Mouse (Mus musculus) midbrain, embryonic 11.5 days (tissue): Measurements from ENCODE around the gene Psma7. TPM values are rescaled to one million over a fixed set of nuclear protein-coding genes. Genes with fewer than 3 reads are reported as not detected.

ENCODE experiments used
- ATAC-seq: fragments of 200-750 bp; cut with Nextera tagmentation; 2 replicates; pipeline ENCODE4 v1.8.0; 2017; ENCODE audit warnings: moderate TSS enrichment, moderate library complexity; ENCODE audit not compliant: low FRiP score
- DNase-seq: peaks from one replicate; pipeline ENCODE4 v3.0.0; 2015; ENCODE audit warnings: low spot score; ENCODE audit errors: missing footprints
- H3K27ac ChIP-seq: fragments of 300-500 bp; sonication (generic); 2 replicates; pipeline ENCODE4 v1.5.1; 2014; ENCODE audit warnings: low read depth, low read length
- H3K27me3 ChIP-seq: fragments of 300-500 bp; sonication (generic); 2 replicates; pipeline ENCODE4 v1.6.1; 2014; ENCODE audit warnings: mild to moderate bottlenecking, low read length, moderate library complexity, mixed read lengths; ENCODE audit not compliant: control insufficient read depth, insufficient read depth
- H3K36me3 ChIP-seq: fragments of 300-500 bp; sonication (generic); 2 replicates; pipeline ENCODE4 v1.6.1; 2014; ENCODE audit warnings: mild to moderate bottlenecking, low read length, moderate library complexity, mixed read lengths; ENCODE audit not compliant: control insufficient read depth, insufficient read depth
- H3K4me1 ChIP-seq: fragments of 300-500 bp; sonication (generic); 2 replicates; pipeline ENCODE4 v1.6.1; 2014; ENCODE audit warnings: low read length; ENCODE audit not compliant: control insufficient read depth, insufficient read depth
- H3K4me2 ChIP-seq: fragments of 300-500 bp; sonication (generic); 2 replicates; pipeline ENCODE4 v1.6.1; 2014; ENCODE audit warnings: mild to moderate bottlenecking, moderate library complexity
- H3K4me3 ChIP-seq: fragments of 300-500 bp; sonication (generic); 2 replicates; pipeline ENCODE4 v1.5.1; 2014; ENCODE audit warnings: low read depth, low read length
- H3K9ac ChIP-seq: fragments of 300-500 bp; sonication (generic); 2 replicates; pipeline ENCODE4 v1.6.1; 2014; ENCODE audit warnings: low read length
- H3K9me3 ChIP-seq: fragments of 300-500 bp; sonication (generic); 2 replicates; pipeline ENCODE4 v1.6.1; 2016; ENCODE audit warnings: low read length; ENCODE audit not compliant: control insufficient read depth
- WGBS: fragments of 180-500 bp; shearing (Covaris S2); extraction: QIAGEN DNeasy Blood & Tissue Kit; methylation state at CpG from one replicate; pipeline ENCODE4 v1.1.7; 2014; 5-methylcytosine and 5-hydroxymethylcytosine counted together
- polyA plus RNA-seq: library from polyadenylated mRNA; unstranded; fragments of >200 nt; fragmentation: Nextera tagmentation; extraction: Ambion mirVana; gene quantifications from 2 replicates; pipeline ENCODE4 v1.2.1, GENCODE M21; 2014

Gene Psma7
- polyA plus RNA-seq, 1 experiment from 2014 or later = 701 TPM

GRCm38 (mm10) chr2:180047980-180048635 lies 5.9 kb upstream of the Psma7 start:
- H3K4me1 ChIP-seq = peaks cover 8% of the 10 kb centered on the region
- H3K9ac ChIP-seq = no peak overlapping the region
- ATAC-seq (no peak), DNase-seq (no peak)
- WGBS = 95% methylated on average over 18 of the region's 18 CpGs
- H3K4me2 ChIP-seq = no peak overlapping the region
- no peaks in the 10 kb centered on the region for H3K9me3 ChIP-seq
- no peak overlapping the region for H3K4me3 ChIP-seq
- no peaks in the 10 kb centered on the region for H3K36me3 ChIP-seq
- H3K27me3 ChIP-seq = no peaks in the 10 kb centered on the region
- no peak overlapping the region for H3K27ac ChIP-seq

GRCm38 (mm10) chr2:180047580-180047979 lies 5.3 kb upstream of the Psma7 start:
- DNase-seq (no peak), ATAC-seq (no peak)
- Histone ChIP-seq H3K36me3 (no peaks in the 10 kb centered on the region), H3K27me3 (no peaks in the 10 kb centered on the region), H3K4me2 (no peak overlapping the region), H3K4me1 (peaks cover 8% of the 10 kb centered on the region), H3K4me3 (no peak overlapping the region), H3K9me3 (no peaks in the 10 kb centered on the region), H3K9ac (no peak overlapping the region), H3K27ac (no peak overlapping the region)
- 87% methylated on average over 3 of the region's 3 CpGs for WGBS

DNA sequence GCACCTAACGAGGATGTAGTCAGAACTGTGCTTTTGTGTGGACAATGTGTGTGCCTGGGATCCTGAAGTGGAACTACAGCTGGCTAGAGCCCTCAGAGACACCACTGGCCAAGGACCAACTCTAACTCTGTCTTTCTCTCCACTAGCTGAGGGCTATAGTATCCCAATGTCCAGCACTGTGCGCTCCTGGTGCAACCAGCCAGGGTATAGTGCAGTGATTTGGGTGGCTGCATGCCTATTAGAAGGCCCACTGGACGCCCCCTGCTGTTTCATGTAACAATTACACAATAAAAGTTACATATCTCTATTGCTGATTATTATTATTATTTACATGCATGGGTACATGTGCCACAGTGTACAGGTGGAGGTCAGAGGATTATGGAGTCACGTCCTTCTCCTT lies 3.0 kb upstream of the Psma7 start:
- WGBS = 64% methylated on average over 4 of the region's 4 CpGs
- Histone ChIP-seq H3K27ac (no peak overlapping the region), H3K27me3 (no peaks in the 10 kb centered on the region), H3K4me2 (no peak overlapping the region), H3K9ac (no peak overlapping the region), H3K9me3 (no peaks in the 10 kb centered on the region), H3K36me3 (no peaks in the 10 kb centered on the region), H3K4me1 (peaks cover 19% of the 10 kb centered on the region), H3K4me3 (no peak overlapping the region)
- ATAC-seq (no peak), DNase-seq (no peak)

- no peaks in the 10 kb centered on the region for H3K27me3 ChIP-seq
- H3K9me3 ChIP-seq = no peaks in the 10 kb centered on the region
- peak overlapping the region; percentile 90 for H3K27ac ChIP-seq
- ATAC-seq (peak; percentile 60), DNase-seq (peak; percentile 96)
- peaks cover 8% of the 10 kb centered on the region for H3K36me3 ChIP-seq
- H3K4me3 ChIP-seq = peak overlapping the region; percentile 98
- WGBS = under 1% methylated on average over 50 of the region's 66 CpGs
- peaks cover 20% of the 10 kb centered on the region for H3K4me1 ChIP-seq
- H3K9ac ChIP-seq = peak overlapping the region; percentile 80
- H3K4me2 ChIP-seq = peak overlapping the region; percentile 81
These were observed 754 bp upstream of the Psma7 start for GRCm38 (mm10) chr2:180042858-180043515.

GRCm38 (mm10) chr2:180041577-180042255 lies 517 bp downstream of the Psma7 start:
- Histone ChIP-seq H3K27me3 (no peaks in the 10 kb centered on the region), H3K36me3 (peaks cover 16% of the 10 kb centered on the region), H3K27ac (peak overlapping the region; percentile 90), H3K9ac (peak overlapping the region; percentile 80), H3K4me3 (peak overlapping the region; percentile 98), H3K4me1 (peaks cover 20% of the 10 kb centered on the region), H3K4me2 (peak overlapping the region; percentile 81), H3K9me3 (no peaks in the 10 kb centered on the region)
- WGBS = under 1% methylated on average over 61 of the region's 66 CpGs
- peak; percentile 93 for DNase-seq
- ATAC-seq = peak; percentile 59

- H3K4me1 ChIP-seq = peaks cover 20% of the 10 kb centered on the region
- peak overlapping the region; percentile 0; the same call in 1 of the 2 replicates for H3K4me2 ChIP-seq
- no peaks in the 10 kb centered on the region for H3K27me3 ChIP-seq
- no peaks in the 10 kb centered on the region for H3K9me3 ChIP-seq
- no peak overlapping the region for H3K9ac ChIP-seq
- DNase-seq (no peak), ATAC-seq (no peak)
- WGBS = 73% methylated on average over 6 of the region's 6 CpGs
- H3K36me3 ChIP-seq = peaks cover 27% of the 10 kb centered on the region
- H3K4me3 ChIP-seq = no peak overlapping the region
- H3K27ac ChIP-seq = no peak overlapping the region
These were observed 1.8 kb downstream of the Psma7 start for GRCm38 (mm10) chr2:180040406-180040805.

DNA sequence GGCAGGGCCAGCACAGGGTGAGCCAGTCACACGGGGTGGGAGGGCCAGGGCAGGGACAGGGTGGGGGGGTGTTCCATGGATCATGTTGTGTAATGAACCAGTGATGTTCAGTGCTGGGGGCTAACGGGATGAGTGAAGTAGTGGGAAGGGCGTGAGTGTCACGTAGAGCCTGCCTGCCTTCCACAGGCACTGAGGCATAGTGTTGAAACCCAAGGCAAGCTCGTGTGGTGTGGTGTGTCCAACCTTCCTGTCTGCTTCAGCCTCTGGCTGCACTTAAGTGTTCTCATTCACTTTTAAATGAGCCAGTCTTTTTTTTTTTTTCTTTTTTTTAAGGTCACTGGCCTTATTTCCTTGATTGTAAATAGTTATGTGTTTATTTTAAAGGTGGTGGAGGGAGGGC lies 7.5 kb downstream of the Psma7 start:
- no peak for DNase-seq
- ATAC-seq = no peak
- 84% methylated on average over 5 of the region's 5 CpGs for WGBS
- no peaks in the 10 kb centered on the region for H3K9me3 ChIP-seq
- no peaks in the 10 kb centered on the region; the same call in 1 of the 2 replicates for H3K4me1 ChIP-seq
- H3K27me3 ChIP-seq = no peaks in the 10 kb centered on the region
- no peak overlapping the region for H3K4me3 ChIP-seq
- H3K27ac ChIP-seq = no peak overlapping the region
- H3K9ac ChIP-seq = no peak overlapping the region
- H3K4me2 ChIP-seq = no peak overlapping the region
- peaks cover 64% of the 10 kb centered on the region for H3K36me3 ChIP-seq

DNA sequence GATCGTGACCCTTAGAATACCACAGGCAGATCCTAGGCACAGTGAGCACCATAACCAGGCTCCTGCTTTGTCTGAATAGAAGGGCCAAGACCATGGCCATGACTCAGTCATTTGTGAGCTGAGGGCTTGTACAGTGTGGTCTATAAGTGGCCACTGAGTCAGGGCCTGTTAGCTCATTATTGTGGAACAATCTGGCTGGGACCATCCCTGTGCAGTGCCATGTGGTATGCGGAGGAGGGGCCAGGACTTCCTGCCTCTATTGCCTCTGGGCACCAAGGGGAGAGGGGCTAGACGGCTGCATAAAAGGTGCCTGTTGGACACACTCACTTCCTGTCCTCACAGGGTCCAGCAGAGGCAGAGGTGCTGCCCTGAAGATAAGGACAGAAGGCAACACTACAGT lies 8.3 kb downstream of the Psma7 start:
- ATAC-seq (no peak), DNase-seq (no peak)
- no peak overlapping the region for H3K4me2 ChIP-seq
- no peaks in the 10 kb centered on the region for H3K4me1 ChIP-seq
- no peaks in the 10 kb centered on the region for H3K27me3 ChIP-seq
- no peaks in the 10 kb centered on the region for H3K9me3 ChIP-seq
- no peak overlapping the region for H3K4me3 ChIP-seq
- 74% methylated on average over 3 of the region's 3 CpGs for WGBS
- peaks cover 68% of the 10 kb centered on the region for H3K36me3 ChIP-seq
- H3K9ac ChIP-seq = no peak overlapping the region
- no peak overlapping the region for H3K27ac ChIP-seq

DNA sequence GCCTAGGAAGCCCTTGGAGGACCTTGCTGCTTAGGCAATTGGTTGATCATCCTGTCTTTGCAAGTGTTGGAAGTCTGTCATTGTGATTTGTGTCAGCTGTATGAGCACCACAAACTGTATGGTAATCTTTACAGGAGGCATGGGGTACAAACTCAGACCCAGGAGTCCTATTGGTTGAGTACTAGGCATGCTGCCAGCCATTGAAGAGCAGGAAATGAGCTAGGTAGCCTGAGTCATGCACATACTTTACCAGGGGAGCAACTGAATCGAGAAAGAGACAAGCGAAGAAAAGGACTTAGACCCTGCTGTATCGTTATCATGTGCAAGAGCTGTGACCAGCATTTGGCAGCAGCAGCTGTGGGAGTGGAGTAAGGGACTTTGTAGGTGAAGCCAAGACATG lies 9.3 kb downstream of the Psma7 start:
- Histone ChIP-seq H3K4me2 (no peak overlapping the region), H3K9me3 (no peaks in the 10 kb centered on the region), H3K36me3 (peaks cover 70% of the 10 kb centered on the region), H3K4me3 (no peak overlapping the region), H3K4me1 (peaks cover under 1% of the 10 kb centered on the region), H3K27me3 (no peaks in the 10 kb centered on the region), H3K27ac (no peak overlapping the region), H3K9ac (no peak overlapping the region)
- DNase-seq (no peak), ATAC-seq (no peak)
- WGBS = 89% methylated on average over 3 of the region's 3 CpGs
